7 mouse cellular contexts compared by ENCODE assay signal in genomic region chr5:136962966-136963540, GRCm38 (mm10). TPM values are rescaled to one million over a fixed set of nuclear protein-coding genes. Genes with fewer than 3 reads are reported as not detected.
A peak's percentile ranks its signal among the peaks of the same experiment; 100 is the strongest.
DNase-seq lines count a peak whose midpoint lies in the region; ATAC-seq and TF ChIP-seq lines count a peak whose summit lies in the region.

No protein-coding gene starts in this region.

- peaks cover 4% of the 10 kb centered on the region for H3K36me3 ChIP-seq in forebrain, embryonic 11.5 days (ENCODE audit: control insufficient read depth, insufficient read depth, low read length)
- peaks cover 45% of the 10 kb centered on the region for H3K36me3 ChIP-seq in limb, embryonic 12.5 days
- peaks cover 14% of the 10 kb centered on the region for H3K36me3 ChIP-seq in small intestine, adult 2 months (ENCODE audit: control insufficient read depth, insufficient read depth, low read length)

- H3K4me1 ChIP-seq in forebrain, embryonic 11.5 days (replicated peaks; ENCODE audit: control insufficient read depth, insufficient read depth, low read length), result peaks cover 4% of the 10 kb centered on the region; the same call in 1 of the 2 replicates
- H3K4me1 ChIP-seq in limb, embryonic 12.5 days (replicated peaks), result peaks cover 16% of the 10 kb centered on the region
- peaks cover 47% of the 10 kb centered on the region for H3K4me1 ChIP-seq in small intestine, adult 2 months (ENCODE audit: control insufficient read depth, insufficient read depth, insufficient read length, low read length)

- H3K9ac ChIP-seq in forebrain, embryonic 11.5 days (ENCODE audit: low read length), result peak overlapping the region; percentile 70
- H3K9ac ChIP-seq in limb, embryonic 12.5 days (replicated peaks), result peak overlapping the region; percentile 75; the same call in 1 of the 2 replicates

- WGBS in forebrain, embryonic 11.5 days, result 77% methylated on average over 8 of the region's 8 CpGs
- 74% methylated on average over 8 of the region's 8 CpGs for WGBS in limb, embryonic 12.5 days
- WGBS in small intestine, adult 2 months, result 69% methylated on average over 8 of the region's 8 CpGs

- peak overlapping the region; percentile 98 for H3K27ac ChIP-seq in left cerebral cortex, adult 2 months
- no peak overlapping the region for H3K27ac ChIP-seq in forebrain, embryonic 11.5 days (ENCODE audit: low read depth, low read length)
- peak overlapping the region; percentile 76; the same call in 1 of the 2 replicates for H3K27ac ChIP-seq in limb, embryonic 12.5 days
- peak overlapping the region; percentile 89 for H3K27ac ChIP-seq in small intestine, adult 2 months (ENCODE audit: insufficient read depth, low read depth, low read length)

- intact Hi-C loops in left cerebral cortex, adult 2 months (cut with DNase I), result loop anchor here (1.0 kb wide), 2 partner anchors 10 to 23 kb away; partner anchors contain the start of gene Fis1
- intact Hi-C loops in left cerebral cortex, postnatal 10 days (cut with DNase I), result no loop called here

- H3K9me3 ChIP-seq in forebrain, embryonic 11.5 days (ENCODE audit: control insufficient read depth, low read length), result no peaks in the 10 kb centered on the region
- H3K9me3 ChIP-seq in limb, embryonic 12.5 days, result no peaks in the 10 kb centered on the region

- ATAC-seq in forebrain, embryonic 11.5 days (replicated peaks; ENCODE audit: low FRiP score), result no peak
- ATAC-seq in limb, embryonic 12.5 days (ENCODE audit: insufficient number of reproducible peaks, insufficient read depth, low FRiP score, low TSS enrichment, low read depth), result no peak

- H3K27me3 ChIP-seq in forebrain, embryonic 11.5 days (ENCODE audit: control insufficient read depth, insufficient read depth, low read length), result no peaks in the 10 kb centered on the region
- no peaks in the 10 kb centered on the region for H3K27me3 ChIP-seq in limb, embryonic 12.5 days
- H3K27me3 ChIP-seq in small intestine, adult 2 months (ENCODE audit: control insufficient read depth, insufficient read depth, low read length), result no peaks in the 10 kb centered on the region

- no peak for TF ChIP-seq CTCF in left cerebral cortex, adult 2 months (IDR thresholded peaks at IDR 0.05)
- TF ChIP-seq CTCF in small intestine, adult 2 months (IDR thresholded peaks at IDR 0.05; ENCODE audit: extremely low read depth, insufficient read length, insufficient replicate concordance, low read depth, low read length), result no peak

- TF ChIP-seq POLR2A in small intestine, adult 2 months (IDR thresholded peaks at IDR 0.05; ENCODE audit: low read depth, low read length), result no peak

- DNase-seq in left cerebral cortex, adult 2 months (ENCODE audit: extremely low spot score in 1 of 2, low spot score in 2 of 2), result no peak
- no peak for DNase-seq in left cerebral cortex, postnatal 10 days (ENCODE audit: extremely low spot score in 1 of 2, low spot score in 2 of 2)
- no peak for DNase-seq in forebrain, embryonic 11.5 days (ENCODE audit: low spot score)
- DNase-seq in embryo, embryonic 11 days, result no peak
- DNase-seq in layer of hippocampus, adult 8-10 months (ENCODE audit: low spot score in 2 of 2), result no peak

- peak overlapping the region; percentile 79 for H3K4me3 ChIP-seq in left cerebral cortex, adult 2 months
- peak overlapping the region; percentile 58 for H3K4me3 ChIP-seq in forebrain, embryonic 11.5 days (ENCODE audit: low read depth, low read length)
- H3K4me3 ChIP-seq in limb, embryonic 12.5 days (replicated peaks), result peak overlapping the region; percentile 66
- peak overlapping the region; percentile 81 for H3K4me3 ChIP-seq in small intestine, adult 2 months (ENCODE audit: low read depth, low read length)

- peak overlapping the region; percentile 82 for H3K4me2 ChIP-seq in forebrain, embryonic 11.5 days (ENCODE audit: low read depth, low read length, severe bottlenecking)
- H3K4me2 ChIP-seq in limb, embryonic 12.5 days, result peak overlapping the region; percentile 74

RNA-seq across cellular contexts. Expression of gene Cldn15, which starts 3.4 kb away (rescaled TPM):
- total RNA-seq in left cerebral cortex, adult 2 months (2021), result under 1 TPM; 0.30 to 0.32 TPM
- not detected for total RNA-seq in left cerebral cortex, postnatal 10 days (2021)
- polyA plus RNA-seq in forebrain, embryonic 11.5 days (2014; fragmentation: Nextera tagmentation; extraction: Ambion mirVana), result 0.24 TPM in 1 of 2 replicates, not detected in the other
- polyA plus RNA-seq in limb, embryonic 12.5 days (2016; fragmentation: Nextera tagmentation; extraction: Ambion mirVana), result 0.10 and 0.36 TPM in 2 replicates
- polyA plus RNA-seq in small intestine, adult 2 months (2012; rRNA removed), result 313 and 657 TPM in 2 replicates
- total RNA-seq in layer of hippocampus, adult 8-10 months (2022), result under 1 TPM in 2 of 4 experiments, not detected in 2; 0.27 to 0.33 TPM

RNA-seq across cellular contexts. Expression of gene Fis1, which starts 10.0 kb away (rescaled TPM):
- total RNA-seq in left cerebral cortex, adult 2 months (2021), result 100 to 1,000 TPM; 256 to 271 TPM
- total RNA-seq in left cerebral cortex, postnatal 10 days (2021), result 100 to 1,000 TPM; 226 to 227 TPM
- polyA plus RNA-seq in forebrain, embryonic 11.5 days (2014; fragmentation: Nextera tagmentation; extraction: Ambion mirVana), result 277 and 287 TPM in 2 replicates
- 263 and 269 TPM in 2 replicates for polyA plus RNA-seq in limb, embryonic 12.5 days (2016; fragmentation: Nextera tagmentation; extraction: Ambion mirVana)
- polyA plus RNA-seq in small intestine, adult 2 months (2012; rRNA removed), result 106 and 261 TPM in 2 replicates
- 100 to 1,000 TPM; 224 to 262 (median 228) TPM for total RNA-seq in layer of hippocampus, adult 8-10 months (2022)

RNA-seq across cellular contexts. Expression of gene Plod3, which starts 23.8 kb away (rescaled TPM):
- 10 to 100 TPM; 38.7 to 39.1 TPM for total RNA-seq in left cerebral cortex, adult 2 months (2021)
- total RNA-seq in left cerebral cortex, postnatal 10 days (2021), result 10 to 100 TPM; 32.5 to 39.6 TPM
- 29.1 and 30.7 TPM in 2 replicates for polyA plus RNA-seq in forebrain, embryonic 11.5 days (2014; fragmentation: Nextera tagmentation; extraction: Ambion mirVana)
- polyA plus RNA-seq in limb, embryonic 12.5 days (2016; fragmentation: Nextera tagmentation; extraction: Ambion mirVana), result 39.5 and 42.3 TPM in 2 replicates
- 17.1 and 21.6 TPM in 2 replicates for polyA plus RNA-seq in small intestine, adult 2 months (2012; rRNA removed)
- total RNA-seq in layer of hippocampus, adult 8-10 months (2022), result 10 to 100 TPM; 37.1 to 51.5 (median 46.0) TPM

RNA-seq across cellular contexts. Expression of gene Znhit1, which starts 24.8 kb away (rescaled TPM):
- total RNA-seq in left cerebral cortex, adult 2 months (2021), result 10 to 100 TPM; 82.0 to 91.0 TPM
- total RNA-seq in left cerebral cortex, postnatal 10 days (2021), result 10 to 100 TPM; 77.5 to 84.5 TPM
- 93.4 and 99.5 TPM in 2 replicates for polyA plus RNA-seq in forebrain, embryonic 11.5 days (2014; fragmentation: Nextera tagmentation; extraction: Ambion mirVana)
- 109 and 116 TPM in 2 replicates for polyA plus RNA-seq in limb, embryonic 12.5 days (2016; fragmentation: Nextera tagmentation; extraction: Ambion mirVana)
- 47.6 and 92.2 TPM in 2 replicates for polyA plus RNA-seq in small intestine, adult 2 months (2012; rRNA removed)
- total RNA-seq in layer of hippocampus, adult 8-10 months (2022), result 10 to 100 TPM; 74.8 to 87.6 (median 80.4) TPM

RNA-seq across cellular contexts. Expression of gene Ift22, which starts 55.1 kb away (rescaled TPM):
- total RNA-seq in left cerebral cortex, adult 2 months (2021), result 10 to 100 TPM; 94.8 to 95.0 TPM
- total RNA-seq in left cerebral cortex, postnatal 10 days (2021), result 10 to 100 TPM; 88.2 to 88.9 TPM
- 105 and 112 TPM in 2 replicates for polyA plus RNA-seq in forebrain, embryonic 11.5 days (2014; fragmentation: Nextera tagmentation; extraction: Ambion mirVana)
- 65.7 and 69.8 TPM in 2 replicates for polyA plus RNA-seq in limb, embryonic 12.5 days (2016; fragmentation: Nextera tagmentation; extraction: Ambion mirVana)
- 11.1 and 13.3 TPM in 2 replicates for polyA plus RNA-seq in small intestine, adult 2 months (2012; rRNA removed)
- total RNA-seq in layer of hippocampus, adult 8-10 months (2022), result 10 to 100 TPM; 70.1 to 86.2 (median 80.7) TPM
